Mouse (Mus musculus) hindbrain, embryonic 13.5 days (tissue): ENCODE measurements around the gene Kcnk13. TPM values are rescaled to one million over a fixed set of nuclear protein-coding genes. Genes with fewer than 3 reads are reported as not detected.

Source experiments
- ATAC-seq: fragments of 200-750 bp; cut with Nextera tagmentation; 2 replicates; pipeline ENCODE4 v1.8.0; 2017; ENCODE audit warnings: moderate TSS enrichment; ENCODE audit not compliant: low FRiP score
- H3K27ac ChIP-seq: fragments of 300-500 bp; sonication (generic); 2 replicates; pipeline ENCODE4 v1.5.1; 2015; ENCODE audit warnings: inconsistent platforms, mild to moderate bottlenecking, moderate library complexity
- H3K27me3 ChIP-seq: fragments of 300-500 bp; sonication (generic); 2 replicates; pipeline ENCODE4 v1.6.1; 2015; ENCODE audit warnings: mild to moderate bottlenecking, inconsistent platforms
- H3K36me3 ChIP-seq: fragments of 300-500 bp; sonication (generic); 2 replicates; pipeline ENCODE4 v1.6.1; 2015; ENCODE audit warnings: mild to moderate bottlenecking, inconsistent platforms
- H3K4me1 ChIP-seq: fragments of 300-500 bp; sonication (generic); replicated peaks from 2 replicates; pipeline ENCODE4 v1.6.1; 2015; ENCODE audit warnings: inconsistent platforms
- H3K4me2 ChIP-seq: fragments of 300-500 bp; sonication (generic); 2 replicates; pipeline ENCODE4 v1.6.1; 2015; ENCODE audit warnings: inconsistent platforms, mild to moderate bottlenecking, moderate library complexity
- H3K4me3 ChIP-seq: fragments of 300-500 bp; sonication (generic); 2 replicates; pipeline ENCODE4 v1.5.1; 2015; ENCODE audit warnings: mild to moderate bottlenecking, inconsistent platforms
- H3K9ac ChIP-seq: fragments of 300-500 bp; sonication (generic); 2 replicates; pipeline ENCODE4 v1.6.1; 2015; ENCODE audit warnings: mild to moderate bottlenecking, inconsistent platforms
- H3K9me3 ChIP-seq: fragments of 300-500 bp; sonication (generic); 2 replicates; pipeline ENCODE4 v1.6.1; 2016; ENCODE audit warnings: inconsistent platforms
- WGBS: fragments of 180-500 bp; shearing (Covaris S2); methylation state at CpG from one replicate; pipeline ENCODE4 v1.1.7; 2015; 5-methylcytosine and 5-hydroxymethylcytosine counted together
- microRNA-seq: library from miRNA; unstranded; fragments of <30 nt; microRNA quantifications from one replicate; pipeline ENCODE4, GENCODE M21; 2016
- polyA plus RNA-seq: library from polyadenylated mRNA; unstranded; fragments of >200 nt; fragmentation: Nextera tagmentation; extraction: Ambion mirVana; gene quantifications from 2 replicates; pipeline ENCODE4 v1.2.1, GENCODE M21; 2015

Kcnk13 gene
- polyA plus RNA-seq, 1 experiment from 2014 or later, result 0.60 TPM

GRCm38 (mm10) chr12:100106275-100106895, 142.1 kb downstream of the Kcnk13 start:
- WGBS, result 12% methylated on average over 20 of the region's 20 CpGs
- H3K4me2 ChIP-seq, result peak overlapping the region; percentile 21; the same call in 1 of the 2 replicates

GRCm38 (mm10) chr12:100107436-100107835, 143.1 kb downstream of the Kcnk13 start:
- Histone ChIP-seq H3K4me1 (peaks cover 18% of the 10 kb centered on the region), H3K27me3 (no peaks in the 10 kb centered on the region; the same call in 1 of the 2 replicates), H3K36me3 (peaks cover 8% of the 10 kb centered on the region), H3K4me2 (no peak overlapping the region), H3K9ac (no peak overlapping the region), H3K4me3 (no peak overlapping the region), H3K9me3 (no peaks in the 10 kb centered on the region), H3K27ac (no peak overlapping the region)
- WGBS, result 56% methylated on average over 4 of the region's 4 CpGs
- ATAC-seq, result no peak

More at GRCm38 (mm10) chr12:100106275-100106895, 142.1 kb downstream of the Kcnk13 start:
- Histone ChIP-seq H3K4me1 (peaks cover 13% of the 10 kb centered on the region), H3K9ac (no peak overlapping the region), H3K9me3 (no peaks in the 10 kb centered on the region), H3K4me3 (no peak overlapping the region), H3K27me3 (no peaks in the 10 kb centered on the region; the same call in 1 of the 2 replicates), H3K36me3 (no peaks in the 10 kb centered on the region), H3K27ac (no peak overlapping the region)
- ATAC-seq, result no peak

- peak within 1 kb of the TSS; percentile 81 for H3K4me2 ChIP-seq
- peak within 1 kb of the TSS; percentile 93 for H3K27ac ChIP-seq
- H3K4me1 ChIP-seq, result peaks cover 18% of the 10 kb centered on the region
- under 1% methylated on average over 58 of the region's 58 CpGs for WGBS
- H3K36me3 ChIP-seq, result peaks cover 29% of the 10 kb centered on the region
- H3K9ac ChIP-seq, result peak within 1 kb of the TSS; percentile 98
- no peaks in the 10 kb centered on the region; the same call in 1 of the 2 replicates for H3K27me3 ChIP-seq
- peak; percentile 81 for ATAC-seq
- peak within 1 kb of the TSS; percentile 99 for H3K4me3 ChIP-seq
- no peaks in the 10 kb centered on the region for H3K9me3 ChIP-seq
Measured at GRCm38 (mm10) chr12:100109986-100110696, 145.8 kb downstream of the Kcnk13 start, which contains the start of gene Psmc1. Psmc1 (plus strand) TSS chr12:100110154.

Small RNA genes lying within 50 kb of the gene (microRNA-seq; reads per million reads assigned to microRNA genes)
- not detected for gene Gm23291

Other genes with a start within 250 kb of the Kcnk13 start
- 5.7 and 6.1 TPM in 2 replicates for gene Efcab11, start 80.1 kb upstream of the Kcnk13 start, polyA plus RNA-seq
- 48.2 and 52.3 TPM in 2 replicates for gene Tdp1, start 80.0 kb upstream of the Kcnk13 start, polyA plus RNA-seq
- gene Psmc1, start 145.7 kb downstream of the Kcnk13 start, polyA plus RNA-seq, result 282 and 285 TPM in 2 replicates
- 14.4 and 14.9 TPM in 2 replicates for gene Nrde2, start 195.2 kb downstream of the Kcnk13 start, polyA plus RNA-seq
- gene Calm1, start 234.9 kb downstream of the Kcnk13 start, polyA plus RNA-seq, result 2,269 and 2,272 TPM in 2 replicates